Mouse (Mus musculus) stomach, embryonic 15.5 days (tissue): Measurements from ENCODE around the gene Drd3. TPM values are rescaled to one million over a fixed set of nuclear protein-coding genes. Genes with fewer than 3 reads are reported as not detected.

Experiments
- ATAC-seq: fragments of 200-750 bp; cut with Nextera tagmentation; 2 replicates; pipeline ENCODE4 v1.8.0; 2017; ENCODE audit warnings: low read depth, moderate number of reproducible peaks, moderate TSS enrichment; ENCODE audit not compliant: insufficient read depth, low FRiP score
- H3K27ac ChIP-seq: fragments of 300-500 bp; sonication (generic); 2 replicates; pipeline ENCODE4 v1.5.1; 2015; ENCODE audit warnings: mild to moderate bottlenecking, inconsistent platforms
- H3K27me3 ChIP-seq: fragments of 300-500 bp; sonication (generic); replicated peaks from 2 replicates; pipeline ENCODE4 v1.6.1; 2015; ENCODE audit warnings: inconsistent platforms
- H3K36me3 ChIP-seq: fragments of 300-500 bp; sonication (generic); 2 replicates; pipeline ENCODE4 v1.6.1; 2015; ENCODE audit warnings: inconsistent platforms
- H3K4me1 ChIP-seq: fragments of 300-500 bp; sonication (generic); 2 replicates; pipeline ENCODE4 v1.6.1; 2015; ENCODE audit warnings: inconsistent platforms
- H3K4me2 ChIP-seq: fragments of 300-500 bp; sonication (generic); 2 replicates; pipeline ENCODE4 v1.6.1; 2015; ENCODE audit warnings: mild to moderate bottlenecking, inconsistent platforms
- H3K4me3 ChIP-seq: fragments of 300-500 bp; sonication (generic); replicated peaks from 2 replicates; pipeline ENCODE4 v1.5.1; 2015; ENCODE audit warnings: inconsistent platforms
- H3K9ac ChIP-seq: fragments of 300-500 bp; sonication (generic); 2 replicates; pipeline ENCODE4 v1.6.1; 2015; ENCODE audit warnings: inconsistent platforms
- H3K9me3 ChIP-seq: fragments of 300-500 bp; sonication (generic); 2 replicates; pipeline ENCODE4 v1.6.1; 2016; ENCODE audit warnings: inconsistent platforms
- WGBS: fragments of 180-500 bp; shearing (Covaris S2); methylation state at CpG from one replicate; pipeline ENCODE4 v1.1.7; 2015; 5-methylcytosine and 5-hydroxymethylcytosine counted together
- polyA plus RNA-seq: library from polyadenylated mRNA; unstranded; fragments of >200 nt; fragmentation: Nextera tagmentation; extraction: Ambion mirVana; gene quantifications from 2 replicates; pipeline ENCODE4 v1.2.1, GENCODE M21; 2015

The Drd3 gene
- polyA plus RNA-seq, 1 experiment from 2014 or later: 0.09 TPM

GRCm38 (mm10) chr16:43737933-43738332, 15.9 kb upstream of the Drd3 start:
- 40% methylated on average over 4 of the region's 4 CpGs for WGBS
- no peak overlapping the region for H3K27ac ChIP-seq
- H3K4me3 ChIP-seq: no peak overlapping the region
- H3K4me2 ChIP-seq: no peak overlapping the region
- no peaks in the 10 kb centered on the region for H3K9me3 ChIP-seq
- no peaks in the 10 kb centered on the region for H3K4me1 ChIP-seq
- ATAC-seq: no peak
- no peak overlapping the region for H3K9ac ChIP-seq
- H3K27me3 ChIP-seq: no peaks in the 10 kb centered on the region
- no peaks in the 10 kb centered on the region for H3K36me3 ChIP-seq

DNA sequence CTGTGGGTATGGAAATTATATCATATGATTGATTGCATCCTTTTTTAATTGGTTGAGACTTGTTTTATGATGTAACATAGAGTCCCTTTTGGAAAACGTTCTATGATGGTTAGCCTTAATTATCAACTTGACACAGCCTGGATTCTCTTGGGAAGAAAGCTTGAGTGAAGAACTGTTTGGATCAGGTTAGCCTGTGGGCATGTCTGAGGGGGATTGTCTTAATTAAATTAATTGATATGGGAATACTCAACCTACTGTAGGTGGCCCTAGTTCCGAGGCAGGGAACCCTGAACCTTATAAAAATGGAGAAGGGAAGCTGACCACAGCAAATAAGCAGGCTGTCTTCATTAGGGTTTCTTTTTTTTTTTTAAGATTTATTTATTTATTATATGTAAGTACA, 12.9 kb upstream of the Drd3 start:
- WGBS: 74% methylated on average over 2 of the region's 2 CpGs
- ATAC-seq: no peak

DNA sequence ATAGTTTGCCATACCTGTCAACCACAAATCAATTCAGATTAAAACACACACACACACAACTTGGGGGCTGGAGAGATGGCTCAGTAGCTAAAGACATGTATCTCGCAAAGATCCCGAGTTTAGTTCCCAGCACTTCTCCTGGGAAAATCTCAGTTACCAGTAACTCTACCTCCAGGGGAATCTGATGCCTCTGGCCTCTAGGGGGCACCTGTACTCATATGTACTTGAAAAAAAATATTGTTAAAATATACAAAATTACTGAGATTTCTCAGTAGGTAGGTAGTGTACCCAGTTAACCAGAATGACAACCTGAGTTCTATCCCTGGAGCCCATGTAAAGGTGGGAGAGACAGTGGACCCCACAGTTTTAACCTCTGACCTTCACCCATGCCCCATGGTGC, 5.4 kb upstream of the Drd3 start:
- H3K27me3 ChIP-seq: no peaks in the 10 kb centered on the region
- no peaks in the 10 kb centered on the region for H3K9me3 ChIP-seq
- H3K4me2 ChIP-seq: no peak overlapping the region
- no peak overlapping the region for H3K4me3 ChIP-seq
- WGBS: 77% methylated on average over 2 of the region's 2 CpGs
- no peak overlapping the region for H3K27ac ChIP-seq
- no peaks in the 10 kb centered on the region for H3K4me1 ChIP-seq
- H3K9ac ChIP-seq: no peak overlapping the region
- H3K36me3 ChIP-seq: no peaks in the 10 kb centered on the region
- no peak for ATAC-seq

More for the DNA sequence above, 12.9 kb upstream of the Drd3 start:
- no peak overlapping the region for H3K27ac ChIP-seq
- no peaks in the 10 kb centered on the region for H3K9me3 ChIP-seq
- H3K4me2 ChIP-seq: no peak overlapping the region
- H3K27me3 ChIP-seq: no peaks in the 10 kb centered on the region
- H3K4me1 ChIP-seq: no peaks in the 10 kb centered on the region
- no peak overlapping the region for H3K9ac ChIP-seq
- no peaks in the 10 kb centered on the region for H3K36me3 ChIP-seq
- no peak overlapping the region for H3K4me3 ChIP-seq

- no peaks in the 10 kb centered on the region for H3K4me1 ChIP-seq
- H3K36me3 ChIP-seq: no peaks in the 10 kb centered on the region
- 81% methylated on average over 8 of the region's 8 CpGs for whole genome bisulfite sequencing
- H3K27ac ChIP-seq: no peak overlapping the region
- no peak overlapping the region for H3K4me2 ChIP-seq
- no peak overlapping the region for H3K9ac ChIP-seq
- H3K27me3 ChIP-seq: no peaks in the 10 kb centered on the region
- no peaks in the 10 kb centered on the region for H3K9me3 ChIP-seq
- H3K4me3 ChIP-seq: no peak overlapping the region
- ATAC-seq: no peak
Observed at GRCm38 (mm10) chr16:43752900-43753299, 926 bp upstream of the Drd3 start.

GRCm38 (mm10) chr16:43772358-43772757, 18.5 kb downstream of the Drd3 start:
- Histone ChIP-seq H3K27ac (no peak overlapping the region), H3K36me3 (no peaks in the 10 kb centered on the region), H3K4me2 (no peak overlapping the region), H3K27me3 (no peaks in the 10 kb centered on the region), H3K9ac (no peak overlapping the region), H3K4me3 (no peak overlapping the region), H3K9me3 (no peaks in the 10 kb centered on the region), H3K4me1 (no peaks in the 10 kb centered on the region)
- no peak for ATAC-seq
- 61% methylated on average over 3 of the region's 3 CpGs for WGBS

- no peak for ATAC-seq
- WGBS: 89% methylated on average over 1 of the region's 1 CpGs
- H3K4me3 ChIP-seq: no peak overlapping the region
- no peaks in the 10 kb centered on the region for H3K27me3 ChIP-seq
- no peak overlapping the region for H3K9ac ChIP-seq
- no peak overlapping the region for H3K27ac ChIP-seq
- no peak overlapping the region for H3K4me2 ChIP-seq
- no peaks in the 10 kb centered on the region for H3K36me3 ChIP-seq
- no peaks in the 10 kb centered on the region for H3K4me1 ChIP-seq
- H3K9me3 ChIP-seq: no peaks in the 10 kb centered on the region
Observed at GRCm38 (mm10) chr16:43772766-43773165, 18.9 kb downstream of the Drd3 start.

DNA sequence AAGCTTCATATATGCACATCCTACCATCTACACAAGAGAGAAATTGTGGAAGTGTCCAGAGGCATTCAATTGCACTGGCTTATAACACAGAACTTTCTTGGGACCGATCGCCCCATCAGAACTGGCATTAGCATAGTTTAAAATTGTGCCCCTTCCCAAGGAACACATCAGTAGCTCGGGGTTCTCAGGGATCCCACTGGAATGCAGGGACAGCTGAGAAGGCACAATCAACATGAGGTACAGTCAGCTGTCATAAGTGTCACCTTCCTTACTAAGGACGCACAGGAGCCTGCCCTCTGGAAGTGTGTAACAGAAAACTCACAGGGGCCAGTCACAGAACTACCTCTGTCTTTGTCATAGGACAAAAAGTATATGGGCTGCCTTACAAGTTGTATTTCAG, 19.7 kb downstream of the Drd3 start:
- Histone ChIP-seq H3K4me2 (no peak overlapping the region), H3K9ac (no peak overlapping the region), H3K27me3 (no peaks in the 10 kb centered on the region), H3K27ac (no peak overlapping the region), H3K4me1 (no peaks in the 10 kb centered on the region), H3K9me3 (no peaks in the 10 kb centered on the region), H3K36me3 (no peaks in the 10 kb centered on the region), H3K4me3 (no peak overlapping the region)
- no peak for ATAC-seq
- 82% methylated on average over 4 of the region's 4 CpGs for whole genome bisulfite sequencing

DNA sequence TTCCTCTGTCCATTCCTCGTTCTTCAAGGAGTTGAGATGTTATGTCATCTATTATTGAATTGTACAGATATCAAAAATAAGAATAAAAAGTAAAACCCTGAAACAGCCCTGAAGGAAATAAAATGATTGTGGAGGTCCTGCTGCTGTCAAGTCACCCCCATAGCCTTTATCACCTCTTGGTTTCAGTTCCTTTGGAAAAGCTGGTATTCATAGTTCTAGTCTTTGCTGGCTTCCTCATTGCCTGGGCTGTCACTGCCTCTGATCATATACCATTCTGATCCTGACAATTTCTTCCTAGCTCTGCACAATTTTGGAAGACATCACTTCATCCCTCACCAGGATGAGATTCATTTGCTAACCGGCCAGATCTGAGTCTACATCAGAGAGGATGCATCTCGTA, 23.1 kb downstream of the Drd3 start:
- Histone ChIP-seq H3K4me3 (no peak overlapping the region), H3K27me3 (no peaks in the 10 kb centered on the region), H3K9me3 (no peaks in the 10 kb centered on the region), H3K4me2 (no peak overlapping the region), H3K4me1 (no peaks in the 10 kb centered on the region), H3K36me3 (no peaks in the 10 kb centered on the region), H3K9ac (no peak overlapping the region), H3K27ac (no peak overlapping the region)
- ATAC-seq: no peak
- WGBS: 80% methylated on average over 3 of the region's 3 CpGs

GRCm38 (mm10) chr16:43799541-43799940, 45.7 kb downstream of the Drd3 start:
- Histone ChIP-seq H3K9ac (no peak overlapping the region), H3K27ac (no peak overlapping the region), H3K9me3 (no peaks in the 10 kb centered on the region), H3K27me3 (no peaks in the 10 kb centered on the region), H3K4me1 (no peaks in the 10 kb centered on the region), H3K4me3 (no peak overlapping the region), H3K4me2 (no peak overlapping the region), H3K36me3 (no peaks in the 10 kb centered on the region)
- WGBS: 69% methylated on average over 4 of the region's 4 CpGs
- ATAC-seq: no peak

- Histone ChIP-seq H3K27ac (no peak overlapping the region), H3K36me3 (no peaks in the 10 kb centered on the region), H3K9ac (no peak overlapping the region), H3K4me3 (no peak overlapping the region), H3K9me3 (no peaks in the 10 kb centered on the region), H3K27me3 (no peaks in the 10 kb centered on the region), H3K4me1 (no peaks in the 10 kb centered on the region), H3K4me2 (no peak overlapping the region)
- 36% methylated on average over 13 of the region's 13 CpGs for WGBS
- no peak for ATAC-seq
Observed at GRCm38 (mm10) chr16:43800119-43800721, 46.4 kb downstream of the Drd3 start.

DNA sequence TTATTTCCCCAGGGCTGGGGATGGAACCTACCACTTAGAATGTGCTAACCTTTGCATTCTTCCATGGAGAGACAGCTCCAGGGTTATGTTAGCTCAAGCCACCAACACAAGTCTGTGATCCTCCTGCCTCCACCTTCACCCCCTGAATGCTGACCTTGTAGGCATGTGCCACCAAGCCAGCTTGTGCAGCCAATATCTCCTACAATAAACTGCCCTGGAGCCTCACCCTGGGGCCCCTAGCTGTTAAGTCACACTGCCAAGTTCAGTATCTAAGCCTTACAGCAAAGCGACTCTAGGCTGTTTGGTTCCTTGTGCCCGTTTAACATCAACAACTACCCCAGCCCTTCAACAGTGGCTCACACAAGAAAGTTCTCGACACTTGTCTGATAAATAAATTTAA, 47.3 kb downstream of the Drd3 start:
- no peak overlapping the region for H3K9ac ChIP-seq
- no peak for ATAC-seq
- H3K9me3 ChIP-seq: no peaks in the 10 kb centered on the region
- no peak overlapping the region for H3K4me2 ChIP-seq
- H3K27ac ChIP-seq: no peak overlapping the region
- no peak overlapping the region for H3K4me3 ChIP-seq
- WGBS: 57% methylated on average over 3 of the region's 3 CpGs
- H3K27me3 ChIP-seq: no peaks in the 10 kb centered on the region
- no peaks in the 10 kb centered on the region for H3K4me1 ChIP-seq
- H3K36me3 ChIP-seq: no peaks in the 10 kb centered on the region

DNA sequence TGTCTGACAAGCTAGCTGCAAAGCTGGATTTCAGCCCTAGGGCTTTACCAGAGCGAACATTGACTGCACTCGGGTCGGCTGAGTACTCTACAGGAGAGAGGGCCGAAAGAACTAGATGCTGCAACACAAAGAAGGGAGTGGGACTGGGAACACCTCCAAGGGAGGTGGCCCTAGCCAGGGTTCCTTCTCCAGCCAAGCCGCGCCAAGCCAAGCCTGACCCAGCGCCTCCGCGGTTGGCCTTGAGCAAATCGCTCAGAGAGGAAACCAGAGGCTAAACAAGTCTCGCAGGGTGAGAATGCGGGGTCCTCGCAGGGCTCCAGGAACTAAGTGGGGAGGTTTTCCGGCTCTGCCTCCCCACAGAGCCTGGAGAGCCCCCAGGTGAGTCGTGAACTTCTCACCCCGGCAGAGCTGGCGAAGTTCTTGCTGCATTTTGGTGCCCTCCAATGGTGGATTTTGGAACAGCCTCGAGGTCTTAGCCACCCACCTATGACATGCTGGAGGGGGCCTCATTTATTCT, 48.0 kb downstream of the Drd3 start:
- H3K9me3 ChIP-seq: no peaks in the 10 kb centered on the region
- H3K27me3 ChIP-seq: no peaks in the 10 kb centered on the region
- H3K9ac ChIP-seq: 0 out of 2 replicates have a peak overlapping the region, but pooled peaks have one; percentile 8
- H3K27ac ChIP-seq: no peak overlapping the region
- peak overlapping the region; percentile 40 for H3K4me3 ChIP-seq
- 3% methylated on average over 18 of the region's 18 CpGs for WGBS
- H3K4me1 ChIP-seq: no peaks in the 10 kb centered on the region
- peak overlapping the region; percentile 71 for H3K4me2 ChIP-seq
- peak; percentile 74 for ATAC-seq
- H3K36me3 ChIP-seq: no peaks in the 10 kb centered on the region

DNA sequence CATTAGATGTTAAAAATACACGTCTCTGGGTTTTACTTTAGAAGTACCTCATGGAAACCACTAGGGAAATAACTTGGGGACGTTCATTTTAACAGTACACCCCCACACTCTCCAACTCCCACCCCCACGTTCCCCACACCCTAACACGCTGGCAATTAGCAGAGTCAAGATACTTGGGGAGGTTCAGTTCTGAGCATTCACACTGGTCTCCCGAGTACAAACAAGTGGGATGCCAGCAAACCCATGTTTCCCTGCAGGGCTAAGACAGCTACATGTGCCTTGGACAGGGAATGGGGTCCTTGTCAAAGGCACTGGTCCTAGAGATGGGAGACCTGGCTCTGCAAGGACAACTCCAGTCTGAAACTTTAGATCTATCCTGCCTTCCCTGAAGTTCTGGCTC, 48.6 kb downstream of the Drd3 start:
- Histone ChIP-seq H3K36me3 (no peaks in the 10 kb centered on the region), H3K4me1 (no peaks in the 10 kb centered on the region), H3K27me3 (no peaks in the 10 kb centered on the region), H3K9ac (no peak overlapping the region), H3K4me2 (no peak overlapping the region), H3K27ac (no peak overlapping the region), H3K4me3 (no peak overlapping the region), H3K9me3 (no peaks in the 10 kb centered on the region)
- WGBS: 42% methylated on average over 5 of the region's 5 CpGs
- no peak for ATAC-seq
